Mouse (Mus musculus) spleen, postnatal 36 days (tissue): ENCODE measurements at regions not wholly inside any gene's neighbourhood (a gene's known extent, or its start where the extent isn't known, plus 50 kb on each side); places are given as distances from the start of the nearest gene placed in this dataset.
A peak's percentile ranks its signal among the peaks of the same experiment; 100 is the strongest.

Experiments used
- DNase-seq, 2 experiments: peaks; one replicate each; pipeline ENCODE4 v3.0.0; 2022; ENCODE audit warnings: low spot score in 2 of 2, mixed read lengths in 1 of 2

- DNase-seq, result peak; percentile 77 to 81
These were observed 51.0 kb upstream of the Zfp873 start for GRCm38 (mm10) chr10:81996742-81997536.
